Mouse (Mus musculus) T-helper 17 cell (primary cell): ENCODE measurements at regions not wholly inside any gene's neighbourhood (a gene's known extent, or its start where the extent isn't known, plus 50 kb on each side); places are given as distances from the start of the nearest gene placed in this dataset.

Experiments used
- in situ Hi-C, 2 experiments: fragments of 300-600 bp; cut with MboI, MseI; formaldehyde crosslinking; loops; 1 replicate in 1 of 2; 2 replicates in 1 of 2; pipeline ENCODE4 v1.15.1; 2025; ENCODE audit warnings: high pct_unique_total_duplicates in 2 of 2

- in situ Hi-C loops: no loop called here
Measured at GRCm38 (mm10) chr8:41713634-41714330, 296.9 kb upstream of the Frg1 start.

GRCm38 (mm10) chr8:41703927-41704924 is 287.4 kb upstream of the Frg1 start:
- in situ Hi-C loops: no loop called here
